Mouse (Mus musculus) forebrain, embryonic 16.5 days (tissue): ENCODE measurements around the gene Smpdl3b. TPM values are rescaled to one million over a fixed set of nuclear protein-coding genes. Genes with fewer than 3 reads are reported as not detected.
A peak's percentile ranks its signal among the peaks of the same experiment; 100 is the strongest.

Experiments used
- ATAC-seq: fragments of 200-750 bp; cut with Nextera tagmentation; 2 replicates; pipeline ENCODE4 v1.8.0; 2017; ENCODE audit warnings: mild to moderate bottlenecking, moderate library complexity
- H3K27ac ChIP-seq: fragments of 300-500 bp; sonication (generic); 2 replicates; pipeline ENCODE4 v1.5.1; 2014; ENCODE audit warnings: low read length, control low read depth
- H3K27me3 ChIP-seq: fragments of 300-500 bp; sonication (generic); replicated peaks from 2 replicates; pipeline ENCODE4 v1.6.1; 2014; ENCODE audit warnings: low read length; ENCODE audit not compliant: control insufficient read depth, insufficient read depth
- H3K36me3 ChIP-seq: fragments of 300-500 bp; sonication (generic); 2 replicates; pipeline ENCODE4 v1.6.1; 2014; ENCODE audit not compliant: control insufficient read depth, insufficient read depth
- H3K4me1 ChIP-seq: fragments of 300-500 bp; sonication (generic); replicated peaks from 2 replicates; pipeline ENCODE4 v1.6.1; 2014; ENCODE audit warnings: low read length; ENCODE audit not compliant: control insufficient read depth, insufficient read depth
- H3K4me2 ChIP-seq: fragments of 300-500 bp; sonication (generic); 2 replicates; pipeline ENCODE4 v1.6.1; 2014; ENCODE audit warnings: mild to moderate bottlenecking, low read length, control low read depth
- H3K4me3 ChIP-seq: fragments of 300-500 bp; sonication (generic); replicated peaks from 2 replicates; pipeline ENCODE4 v1.5.1; 2014; ENCODE audit warnings: mild to moderate bottlenecking, low read length, control low read depth
- H3K9ac ChIP-seq: fragments of 300-500 bp; sonication (generic); replicated peaks from 2 replicates; pipeline ENCODE4 v1.6.1; 2014; ENCODE audit warnings: low read depth, low read length, control low read depth
- H3K9me3 ChIP-seq: fragments of 300-500 bp; sonication (generic); 2 replicates; pipeline ENCODE4 v1.6.1; 2016; ENCODE audit warnings: low read length; ENCODE audit not compliant: control insufficient read depth
- WGBS: fragments of 180-500 bp; shearing (Covaris S2); extraction: QIAGEN DNeasy Blood & Tissue Kit; methylation state at CpG from one replicate; pipeline ENCODE4 v1.1.7; 2014; 5-methylcytosine and 5-hydroxymethylcytosine counted together
- polyA plus RNA-seq: library from polyadenylated mRNA; unstranded; fragments of >200 nt; fragmentation: Nextera tagmentation; extraction: Ambion mirVana; gene quantifications from 2 replicates; pipeline ENCODE4 v1.2.1, GENCODE M21; 2015

Gene Smpdl3b
- polyA plus RNA-seq, 1 experiment from 2014 or later: 1.0 TPM

- no peak overlapping the region for H3K9ac ChIP-seq
- 84% methylated on average over 8 of the region's 8 CpGs for WGBS
- H3K36me3 ChIP-seq: no peaks in the 10 kb centered on the region
- H3K4me1 ChIP-seq: no peaks in the 10 kb centered on the region
- no peak overlapping the region for H3K4me3 ChIP-seq
- H3K9me3 ChIP-seq: no peaks in the 10 kb centered on the region
- ATAC-seq: no peak
- peaks cover 1% of the 10 kb centered on the region; the same call in 1 of the 2 replicates for H3K27me3 ChIP-seq
- H3K27ac ChIP-seq: no peak overlapping the region
- no peak overlapping the region for H3K4me2 ChIP-seq
Observed at GRCm38 (mm10) chr4:132789731-132790130, 32.7 kb upstream of the Smpdl3b start.

- H3K4me3 ChIP-seq: no peak overlapping the region
Observed at GRCm38 (mm10) chr4:132785228-132785627, 28.2 kb upstream of the Smpdl3b start.

GRCm38 (mm10) chr4:132783732-132784131, 26.7 kb upstream of the Smpdl3b start:
- Histone ChIP-seq H3K4me3 (no peak overlapping the region), H3K27ac (no peak overlapping the region), H3K4me2 (no peak overlapping the region), H3K4me1 (no peaks in the 10 kb centered on the region), H3K9ac (no peak overlapping the region), H3K27me3 (no peaks in the 10 kb centered on the region), H3K9me3 (no peaks in the 10 kb centered on the region), H3K36me3 (no peaks in the 10 kb centered on the region; the same call in none of the 2 replicates)
- ATAC-seq: no peak
- 82% methylated on average over 2 of the region's 2 CpGs for WGBS

More at GRCm38 (mm10) chr4:132785228-132785627, 28.2 kb upstream of the Smpdl3b start:
- no peak for ATAC-seq
- no peaks in the 10 kb centered on the region for H3K9me3 ChIP-seq
- no peaks in the 10 kb centered on the region for H3K4me1 ChIP-seq
- H3K4me2 ChIP-seq: no peak overlapping the region
- H3K27ac ChIP-seq: no peak overlapping the region
- no peak overlapping the region for H3K9ac ChIP-seq
- H3K36me3 ChIP-seq: no peaks in the 10 kb centered on the region
- WGBS: 93% methylated on average over 13 of the region's 13 CpGs
- no peaks in the 10 kb centered on the region for H3K27me3 ChIP-seq

GRCm38 (mm10) chr4:132780288-132780687, 23.2 kb upstream of the Smpdl3b start:
- Histone ChIP-seq H3K4me3 (no peak overlapping the region), H3K36me3 (peaks cover 9% of the 10 kb centered on the region), H3K27me3 (no peaks in the 10 kb centered on the region), H3K9ac (no peak overlapping the region), H3K4me2 (no peak overlapping the region), H3K27ac (no peak overlapping the region), H3K4me1 (no peaks in the 10 kb centered on the region), H3K9me3 (no peaks in the 10 kb centered on the region)
- ATAC-seq: no peak
- 91% methylated on average over 4 of the region's 4 CpGs for WGBS

- ATAC-seq: no peak
- Histone ChIP-seq H3K4me2 (no peak overlapping the region), H3K9ac (no peak overlapping the region), H3K27me3 (no peaks in the 10 kb centered on the region), H3K9me3 (no peaks in the 10 kb centered on the region), H3K36me3 (peaks cover 19% of the 10 kb centered on the region), H3K4me3 (no peak overlapping the region), H3K27ac (no peak overlapping the region), H3K4me1 (no peaks in the 10 kb centered on the region)
- 94% methylated on average over 6 of the region's 6 CpGs for WGBS
Observed at GRCm38 (mm10) chr4:132778562-132779201, 21.6 kb upstream of the Smpdl3b start.

- peaks cover 20% of the 10 kb centered on the region for H3K36me3 ChIP-seq
- ATAC-seq: no peak
Observed at GRCm38 (mm10) chr4:132776764-132777163, 19.7 kb upstream of the Smpdl3b start.

GRCm38 (mm10) chr4:132774905-132775304, 17.9 kb upstream of the Smpdl3b start:
- Histone ChIP-seq H3K27me3 (no peaks in the 10 kb centered on the region), H3K36me3 (peaks cover 20% of the 10 kb centered on the region), H3K4me3 (no peak overlapping the region), H3K9me3 (no peaks in the 10 kb centered on the region), H3K27ac (no peak overlapping the region), H3K9ac (no peak overlapping the region), H3K4me2 (no peak overlapping the region), H3K4me1 (no peaks in the 10 kb centered on the region)
- 83% methylated on average over 3 of the region's 3 CpGs for WGBS
- ATAC-seq: no peak

More at GRCm38 (mm10) chr4:132776764-132777163, 19.7 kb upstream of the Smpdl3b start:
- H3K9me3 ChIP-seq: no peaks in the 10 kb centered on the region
- no peak overlapping the region for H3K9ac ChIP-seq
- no peaks in the 10 kb centered on the region for H3K4me1 ChIP-seq
- H3K27ac ChIP-seq: no peak overlapping the region
- H3K27me3 ChIP-seq: no peaks in the 10 kb centered on the region
- H3K4me3 ChIP-seq: no peak overlapping the region
- 84% methylated on average over 5 of the region's 5 CpGs for WGBS
- no peak overlapping the region for H3K4me2 ChIP-seq

- Histone ChIP-seq H3K27ac (no peak overlapping the region), H3K9ac (no peak overlapping the region), H3K4me3 (no peak overlapping the region), H3K4me1 (peaks cover 11% of the 10 kb centered on the region), H3K9me3 (no peaks in the 10 kb centered on the region), H3K36me3 (peaks cover 20% of the 10 kb centered on the region), H3K4me2 (no peak overlapping the region), H3K27me3 (no peaks in the 10 kb centered on the region)
- ATAC-seq: no peak
- 93% methylated on average over 9 of the region's 9 CpGs for WGBS
Observed at GRCm38 (mm10) chr4:132771776-132772175, 14.7 kb upstream of the Smpdl3b start.

GRCm38 (mm10) chr4:132767914-132768876, 11.1 kb upstream of the Smpdl3b start, which contains the start of gene Rpa2:
Rpa2 (plus strand) TSS chr4:132768332.
- Histone ChIP-seq H3K4me2 (peak within 1 kb of the TSS; percentile 88), H3K9me3 (no peaks in the 10 kb centered on the region), H3K4me3 (peak within 1 kb of the TSS; percentile 81), H3K36me3 (no peaks in the 10 kb centered on the region; the same call in 1 of the 2 replicates), H3K27me3 (no peaks in the 10 kb centered on the region), H3K4me1 (peaks cover 11% of the 10 kb centered on the region), H3K9ac (peak within 1 kb of the TSS; percentile 63), H3K27ac (no peak within 1 kb of the TSS)
- peak; percentile 99 for ATAC-seq
- WGBS: under 1% methylated on average over 63 of the region's 71 CpGs
